Mouse (Mus musculus): ENCODE data around the gene Coq10a.

Coq10a gene

GRCm38 (mm10) chr10:128385902-128386301 is 17.1 kb upstream of the Coq10a start:
- no peak for DNase-seq (ENCODE audit: low read depth, low spot score)

GRCm38 (mm10) chr10:128382482-128382881 is 13.7 kb upstream of the Coq10a start:
- no peak for DNase-seq (ENCODE audit: low read depth, low spot score)

- DNase-seq (ENCODE audit: low read depth, low spot score): peak; percentile 28
Measured at GRCm38 (mm10) chr10:128380565-128380964, 11.8 kb upstream of the Coq10a start.

GRCm38 (mm10) chr10:128379260-128379659 is 10.5 kb upstream of the Coq10a start:
- DNase-seq (ENCODE audit: low read depth, low spot score): no peak

- no peak for DNase-seq (ENCODE audit: low read depth, low spot score)
Measured at GRCm38 (mm10) chr10:128378462-128378861, 9.7 kb upstream of the Coq10a start.

- DNase-seq (ENCODE audit: low read depth, low spot score): no peak
Measured at GRCm38 (mm10) chr10:128377940-128378448, 9.2 kb upstream of the Coq10a start.

GRCm38 (mm10) chr10:128377222-128377939 is 8.6 kb upstream of the Coq10a start:
- no peak for DNase-seq (ENCODE audit: low read depth, low spot score)

GRCm38 (mm10) chr10:128376455-128377211 is 7.8 kb upstream of the Coq10a start, which contains the start of gene Ankrd52:
Ankrd52 (plus strand) TSS chr10:128377115.
- DNase-seq (ENCODE audit: low read depth, low spot score): peak; percentile 75

GRCm38 (mm10) chr10:128376099-128376454 is 7.3 kb upstream of the Coq10a start:
- no peak for DNase-seq (ENCODE audit: low read depth, low spot score)

GRCm38 (mm10) chr10:128374393-128374792 is 5.6 kb upstream of the Coq10a start:
- no peak for DNase-seq (ENCODE audit: low read depth, low spot score)

- DNase-seq (ENCODE audit: low read depth, low spot score): no peak
Measured at GRCm38 (mm10) chr10:128372989-128373748, 4.4 kb upstream of the Coq10a start.

- DNase-seq (ENCODE audit: low read depth, low spot score): no peak
Measured at GRCm38 (mm10) chr10:128372142-128372541, 3.3 kb upstream of the Coq10a start.

- no peak for DNase-seq (ENCODE audit: low read depth, low spot score)
Measured at GRCm38 (mm10) chr10:128370601-128371000, 1.8 kb upstream of the Coq10a start.

- DNase-seq (ENCODE audit: low read depth, low spot score): no peak
Measured at GRCm38 (mm10) chr10:128370021-128370420, 1.2 kb upstream of the Coq10a start.

- DNase-seq (ENCODE audit: low read depth, low spot score): no peak
Measured at GRCm38 (mm10) chr10:128369599-128369998, 802 bp upstream of the Coq10a start.

- DNase-seq (ENCODE audit: low read depth, low spot score): no peak
Measured at GRCm38 (mm10) chr10:128369218-128369543, 384 bp upstream of the Coq10a start.

- DNase-seq (ENCODE audit: low read depth, low spot score): no peak
Measured at GRCm38 (mm10) chr10:128367899-128368401, 847 bp downstream of the Coq10a start.

- DNase-seq (ENCODE audit: low read depth, low spot score): no peak
Measured at GRCm38 (mm10) chr10:128362568-128362967, 6.2 kb downstream of the Coq10a start.

GRCm38 (mm10) chr10:128361836-128362235 is 7.0 kb downstream of the Coq10a start:
- DNase-seq (ENCODE audit: low read depth, low spot score): no peak

GRCm38 (mm10) chr10:128359226-128359625 is 9.6 kb downstream of the Coq10a start:
- no peak for DNase-seq (ENCODE audit: low read depth, low spot score)

- DNase-seq (ENCODE audit: low read depth, low spot score): peak; percentile 60
Measured at GRCm38 (mm10) chr10:128358796-128359195, 10.0 kb downstream of the Coq10a start.

- no peak for DNase-seq (ENCODE audit: low read depth, low spot score)
Measured at GRCm38 (mm10) chr10:128347541-128347940, 21.3 kb downstream of the Coq10a start.

All from c-Kit-negative CD71-positive TER-119-positive erythroid progenitor cells, embryonic 14.5 days (primary cell).